Mouse (Mus musculus): ENCODE results near the gene Gm10271.

- no peak for TF ChIP-seq CTCF (conservative IDR thresholded peaks at IDR 0.05; ENCODE audit: insufficient read depth, insufficient read length, low read depth, low read length)
- TF ChIP-seq POLR2A (IDR thresholded peaks at IDR 0.05; ENCODE audit: low read depth, low read length), result no peak
Observed at GRCm38 (mm10) chr10:116957867-116958551, 14.4 kb downstream of the Gm10271 start.
